Mouse (Mus musculus): ENCODE measurements around the gene Adap2.
"Not testable (repeated sequence)": the region's sequence is repeated elsewhere in the genome, so short reads cannot be mapped to it uniquely, and the experiment has no call there.

Adap2 gene

GRCm38 (mm10) chr11:80153857-80154495, at the start of gene Adap2:
TSS of gene Adap2 (plus strand) at chr11:80154105.
- DNase-seq, result peak; percentile 89

- no peak for DNase-seq
These were observed 49.5 kb upstream of the Adap2 start for GRCm38 (mm10) chr11:80104407-80104806.

GRCm38 (mm10) chr11:80116411-80116810, 37.5 kb upstream of the Adap2 start:
- DNase-seq, result no peak

DNA sequence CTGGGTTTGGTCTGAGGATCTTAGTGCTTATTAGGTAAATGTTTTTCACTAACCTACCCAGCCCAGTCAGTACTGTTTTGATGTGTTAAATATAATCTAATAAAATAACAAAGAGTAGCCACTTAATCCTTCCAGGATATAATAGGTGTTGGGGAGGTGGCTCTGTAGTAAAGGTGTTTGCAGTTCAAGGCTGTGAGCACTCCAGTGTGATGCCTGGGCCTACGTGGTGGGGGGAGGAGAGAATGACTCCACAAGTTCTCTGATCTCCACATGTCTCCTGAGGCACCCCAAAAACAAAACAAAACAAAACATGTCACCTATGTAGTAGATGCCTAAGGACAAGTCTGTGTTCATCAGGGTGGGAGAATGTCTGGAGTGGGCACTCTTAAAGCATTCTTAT, 21.9 kb upstream of the Adap2 start:
- DNase-seq, result no peak

GRCm38 (mm10) chr11:80134744-80135143, 19.2 kb upstream of the Adap2 start:
- DNase-seq, result no peak

- no peak for DNase-seq
These were observed 17.8 kb upstream of the Adap2 start for GRCm38 (mm10) chr11:80135954-80136683.

GRCm38 (mm10) chr11:80136786-80137185, 17.1 kb upstream of the Adap2 start:
- DNase-seq, result peak; percentile 66

- DNase-seq, result no peak
These were observed 16.1 kb upstream of the Adap2 start for GRCm38 (mm10) chr11:80137773-80138172.

DNA sequence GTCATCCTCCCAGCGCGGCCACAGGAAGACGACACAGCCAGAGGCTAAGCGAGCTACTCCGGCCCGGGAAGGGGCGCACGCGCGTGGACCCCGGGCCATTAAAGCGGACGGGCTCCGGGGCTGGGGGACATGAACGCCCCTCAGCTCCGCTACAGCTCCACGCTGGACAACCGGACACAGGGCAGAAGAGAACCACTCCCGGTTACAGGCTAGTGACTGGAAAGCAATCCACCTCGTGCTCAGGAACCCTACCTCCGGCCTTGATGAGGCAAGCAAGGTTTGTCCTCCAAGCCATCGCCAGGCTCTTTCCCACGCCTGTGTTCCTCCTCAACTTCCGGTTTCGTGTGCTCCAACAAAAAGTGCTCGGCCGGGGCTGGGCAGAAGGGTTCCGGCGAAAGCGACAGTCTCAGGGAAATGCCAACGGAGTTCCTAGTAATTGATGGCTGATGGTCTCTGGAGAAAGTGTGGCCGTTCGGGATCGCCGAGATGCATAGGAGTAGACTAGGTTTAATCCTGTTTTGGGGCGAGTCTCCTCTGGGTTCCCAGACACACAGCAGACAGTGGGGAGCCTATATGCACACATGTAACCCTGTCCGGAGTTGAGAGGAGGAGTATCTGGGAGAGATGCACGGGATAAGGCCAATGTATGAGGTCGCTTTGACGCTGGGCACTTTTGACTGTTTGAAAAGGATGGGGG, 11.9 kb upstream of the Adap2 start, which contains the start of gene Tefm:
TSS of gene Tefm (minus strand) at position 351 of the 697 bp plus-strand sequence.
- DNase-seq, result peak; percentile 79

DNA sequence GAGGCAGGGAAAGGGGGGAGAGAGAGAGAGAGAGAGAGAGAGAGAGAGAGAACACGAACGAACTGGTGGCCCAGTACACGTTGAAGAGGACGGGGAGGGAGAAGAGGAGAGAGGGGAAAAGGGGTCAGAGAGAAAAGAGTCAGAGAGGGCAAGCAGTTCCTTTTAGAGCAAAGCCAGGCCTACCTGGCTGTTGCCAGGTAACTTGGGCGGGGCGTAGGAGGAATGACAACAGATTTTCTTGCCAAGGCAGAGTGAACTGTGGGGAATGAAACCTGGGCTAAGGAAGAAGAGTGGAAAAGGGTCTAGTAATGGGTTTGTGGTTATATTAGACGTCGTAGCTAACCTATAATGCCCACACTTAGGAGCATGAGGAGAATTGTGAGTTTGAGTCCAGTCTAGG, 11.0 kb upstream of the Adap2 start:
- no peak for DNase-seq

GRCm38 (mm10) chr11:80145787-80146275, 8.1 kb upstream of the Adap2 start:
- DNase-seq, result peak; percentile 64

DNA sequence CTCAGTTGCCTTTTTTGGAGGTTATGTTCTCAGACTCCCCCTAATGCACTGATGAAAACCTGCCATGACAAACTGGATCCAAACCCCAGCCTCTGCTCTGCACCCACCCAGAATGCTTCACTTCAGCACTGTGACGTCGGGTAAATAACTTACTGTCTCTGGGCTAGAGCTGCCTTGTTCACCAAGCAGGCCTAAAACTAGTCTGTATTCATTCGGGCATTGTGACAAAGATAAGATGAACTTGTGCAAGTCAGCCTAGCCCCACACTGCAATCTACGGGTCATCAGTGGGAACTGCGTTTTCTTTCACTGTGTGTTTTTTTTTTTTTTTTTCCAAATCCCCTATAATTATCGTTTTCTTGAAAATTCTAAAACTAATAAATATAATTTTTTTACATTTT, 6.2 kb upstream of the Adap2 start:
- no peak for DNase-seq

- DNase-seq, result no peak
These were observed 5.6 kb upstream of the Adap2 start for GRCm38 (mm10) chr11:80148313-80148712.

GRCm38 (mm10) chr11:80148974-80149373, 4.9 kb upstream of the Adap2 start:
- not testable (repeated sequence) for DNase-seq

GRCm38 (mm10) chr11:80149412-80150023, 4.4 kb upstream of the Adap2 start:
- no peak for DNase-seq

- no peak for DNase-seq
These were observed 3.3 kb upstream of the Adap2 start for GRCm38 (mm10) chr11:80150566-80150965.

DNA sequence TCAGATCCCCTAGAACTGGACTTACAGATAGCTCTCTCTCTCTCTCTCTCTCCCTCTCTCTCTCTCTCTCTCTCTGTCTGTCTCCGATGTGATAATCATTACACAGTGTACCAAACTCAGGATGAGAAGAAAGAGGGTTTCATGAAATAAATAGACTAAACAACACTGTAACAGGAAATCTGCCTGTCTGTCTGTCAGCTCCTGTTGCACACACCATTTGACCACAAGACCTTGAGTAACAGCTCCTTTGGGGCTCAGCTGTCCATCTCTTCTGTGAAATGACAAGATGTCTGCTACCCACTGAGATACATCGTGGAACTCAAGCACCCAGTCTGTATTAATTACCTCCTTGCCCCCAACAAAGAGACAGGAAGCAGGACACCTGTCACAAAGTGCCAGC, 2.4 kb upstream of the Adap2 start:
- DNase-seq, result no peak

GRCm38 (mm10) chr11:80152376-80152775, 1.5 kb upstream of the Adap2 start:
- DNase-seq, result no peak

DNA sequence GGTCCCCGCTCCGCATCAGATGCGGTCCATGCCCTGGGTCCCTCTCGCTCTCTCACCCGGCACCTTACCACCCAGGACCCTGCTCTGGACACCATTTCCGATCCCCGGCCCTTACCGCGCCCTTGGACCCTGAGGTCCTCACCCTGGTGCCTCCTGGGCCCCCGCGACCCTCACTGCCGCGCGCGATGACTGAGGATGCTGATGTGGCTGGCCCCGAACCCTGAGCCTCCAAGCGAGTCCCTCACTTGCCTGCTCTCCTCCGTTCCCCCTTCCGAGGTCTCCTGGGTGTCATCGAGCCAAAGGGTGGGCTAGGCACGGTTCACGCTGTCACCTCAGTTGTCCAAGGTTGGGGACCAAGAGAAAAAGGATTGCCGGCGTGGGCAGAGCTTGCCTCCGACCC, 596 bp downstream of the Adap2 start:
- no peak for DNase-seq

DNA sequence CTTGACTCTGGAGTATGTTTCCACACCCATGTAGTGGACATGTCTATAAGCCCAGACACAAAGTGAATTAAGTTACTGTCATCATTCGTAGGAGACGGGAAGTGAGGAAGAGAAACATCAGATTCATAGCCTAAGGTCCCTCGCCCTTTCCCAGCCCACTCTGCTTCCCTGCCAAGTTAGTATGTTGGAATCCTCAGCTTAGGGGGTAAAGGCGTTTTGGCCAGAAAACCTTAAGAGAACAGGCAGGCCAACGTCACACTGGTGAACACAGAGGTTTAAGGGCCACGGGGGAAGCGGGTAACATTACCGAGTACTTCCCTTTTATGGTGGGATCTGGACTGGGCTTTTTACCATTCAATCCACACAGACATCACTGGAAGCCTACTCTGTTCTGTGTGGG, 1.6 kb downstream of the Adap2 start:
- no peak for DNase-seq

GRCm38 (mm10) chr11:80155961-80156360, 2.1 kb downstream of the Adap2 start:
- no peak for DNase-seq

- DNase-seq, result no peak
These were observed 2.9 kb downstream of the Adap2 start for GRCm38 (mm10) chr11:80156841-80157240.

DNA sequence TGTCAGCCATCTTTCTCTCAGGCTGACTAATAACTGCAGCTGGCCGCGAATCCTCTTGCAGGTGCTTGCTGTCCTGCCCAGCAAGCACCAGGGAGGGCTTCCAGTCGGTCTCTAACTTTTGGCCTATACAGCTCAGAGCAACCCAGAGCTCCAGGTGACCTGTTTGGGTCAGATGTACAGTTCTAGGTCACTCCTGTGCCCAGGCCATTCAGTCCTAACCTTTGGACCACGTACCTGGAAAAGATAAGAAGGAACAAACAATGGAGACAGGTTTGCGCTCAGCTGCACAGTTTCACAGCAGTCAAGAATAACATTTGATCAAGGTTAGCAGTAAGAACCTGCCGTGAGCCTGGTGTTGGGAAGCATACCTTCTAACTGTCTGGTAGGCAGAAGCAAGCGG, 5.1 kb downstream of the Adap2 start:
- no peak for DNase-seq
